In the genomic region with DNA sequence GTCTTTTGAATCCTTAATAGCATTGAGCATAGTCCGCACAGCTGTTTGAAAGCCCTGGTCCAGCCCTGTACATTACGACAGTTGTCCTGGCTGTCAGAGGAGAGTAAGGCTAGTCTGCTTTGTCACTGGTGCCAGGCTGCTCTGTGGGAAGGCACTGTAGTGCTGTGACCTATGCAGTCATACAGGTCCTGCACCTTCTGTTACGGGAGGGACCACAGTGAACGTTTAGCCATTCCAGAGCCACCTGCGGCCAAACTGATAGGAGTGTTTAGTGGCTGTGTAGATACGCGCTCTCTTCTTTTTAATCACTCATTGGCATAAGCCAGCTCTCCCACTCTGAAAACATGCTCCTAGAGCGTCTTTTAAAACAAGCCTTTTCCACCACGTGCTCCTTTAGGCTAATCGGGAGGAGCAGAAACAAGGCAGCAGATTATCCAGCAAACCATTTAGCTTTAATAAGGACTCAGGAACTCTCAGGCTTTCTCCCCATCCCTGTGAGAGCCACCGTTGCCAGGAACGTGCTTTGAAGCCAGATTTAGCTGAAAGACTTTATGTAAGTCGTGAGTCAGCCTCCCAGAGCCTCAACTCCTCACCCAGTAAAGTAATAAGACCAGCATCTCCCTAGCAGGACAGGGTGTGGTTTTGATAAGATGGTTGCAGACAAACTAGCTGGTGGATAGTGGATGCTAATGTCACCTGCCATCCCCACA, we compare ENCODE assay signal across 14 mouse cellular contexts. TPM values are rescaled to one million over a fixed set of nuclear protein-coding genes. Genes with fewer than 3 reads are reported as not detected.
DNase-seq lines count a peak whose midpoint lies in the region.
"Had no signal": no experiment of that assay in that cellular context is flagged by ENCODE, and none has a peak within 500 bp of the region (broad histone marks: within the 10 kb centered on the region; RNA-seq: fewer than 3 reads in every experiment).

No protein-coding gene starts in this region.

- peak; percentile 6 for DNase-seq in cerebellum, adult 9-11 months
- no peak for DNase-seq in cerebellum, adult 8-10 months
- DNase-seq in brain, adult 2 months (ENCODE audit: low read depth, low spot score): peak; percentile 90
- peak; percentile 42 to 59 for DNase-seq in layer of hippocampus, adult 8-10 months (ENCODE audit: low spot score in 2 of 2)
- peak; percentile 73 to 74 for DNase-seq in right cerebral cortex, adult 2 months (ENCODE audit: low spot score in 2 of 2)
- no peak for DNase-seq in urinary bladder, postnatal 14 days (ENCODE audit: low spot score)
- DNase-seq in spleen, postnatal 4 days (ENCODE audit: low spot score in 2 of 2): no peak
- no peak for DNase-seq in gastrocnemius, adult 8-10 months (ENCODE audit: low spot score in 2 of 2)
- DNase-seq: B cell, adult 2 months; heart, postnatal 36 days; kidney, postnatal 25 days; lung, postnatal 36 days had no signal

RNA-seq across cellular contexts. Expression of a gene that starts 22.4 kb away (rescaled TPM):
- 1 to 10 TPM; 4.7 to 7.3 (median 5.7) TPM for total RNA-seq in layer of hippocampus, adult 8-10 months (2022)
- total RNA-seq in gastrocnemius, adult 8-10 months (2022): 1 to 10 TPM in 2 of 4 experiments, under 1 TPM in 2; 0.68 to 1.6 (median 1.1) TPM
- total RNA-seq: monocyte, adult 5-6 weeks; neutrophil, adult 5-6 weeks had no signal

Comparison
In these comparisons a context has a peak if more than half of its experiments do, and no peak if none do; other contexts are left out.
1. DNase-seq: peak in cerebellum, adult 9-11 months (single experiment), brain, adult 2 months (single experiment), layer of hippocampus, adult 8-10 months (2 of 2) and right cerebral cortex, adult 2 months (2 of 2); none in cerebellum, adult 8-10 months (single experiment), urinary bladder, postnatal 14 days (single experiment), spleen, postnatal 4 days (0 of 2) and gastrocnemius, adult 8-10 months (0 of 2).